Mouse (Mus musculus) splenic B cell, adult 2 months (primary cell): ENCODE data around the gene Nasp.

Experiments
- DNase-seq: peaks from one replicate; pipeline ENCODE4 v3.0.0-alpha.2; 2011; ENCODE audit warnings: low read depth, low spot score
- H3K27me3 ChIP-seq: 2 replicates; pipeline ENCODE4 v1.6.1; 2012; ENCODE audit warnings: mild to moderate bottlenecking, low read length, moderate library complexity, mixed read lengths; ENCODE audit not compliant: control insufficient read depth, poor library complexity, insufficient read depth, severe bottlenecking
- H3K36me3 ChIP-seq: 2 replicates; pipeline ENCODE4 v1.6.1; 2012; ENCODE audit warnings: mild to moderate bottlenecking, low read length, moderate library complexity, mixed read lengths; ENCODE audit not compliant: control insufficient read depth, poor library complexity, insufficient read depth, severe bottlenecking

Gene Nasp

GRCm38 (mm10) chr4:116650924-116651796 is 23.4 kb upstream of the Nasp start, which contains the start of gene Akr1a1:
TSS of gene Akr1a1 (minus strand) at chr4:116651680.
- DNase-seq = peak; percentile 81
- H3K27me3 ChIP-seq = no peaks in the 10 kb centered on the region
- H3K36me3 ChIP-seq = 0 out of 2 replicates have a peak, but pooled peaks cover 2% of the 10 kb centered on the region

DNA sequence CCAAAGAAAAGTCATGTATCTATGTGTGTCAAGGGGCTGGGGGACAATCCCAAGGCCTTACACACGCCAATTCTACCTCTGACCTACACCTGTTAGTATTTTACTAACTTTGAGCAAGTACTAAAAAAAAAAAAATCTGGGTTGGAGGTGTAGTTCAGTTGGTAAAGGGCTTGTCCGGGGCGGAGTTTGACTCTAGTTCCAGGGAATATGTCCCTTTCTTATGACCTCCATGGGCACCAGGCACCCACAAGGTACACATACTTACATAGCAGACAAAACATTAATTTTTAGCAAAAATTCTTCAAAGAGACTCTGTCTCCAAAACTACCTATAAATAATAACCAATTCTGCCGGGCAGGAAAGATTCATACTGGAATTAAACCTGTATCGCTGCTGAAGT is 22.6 kb upstream of the Nasp start:
- no peak for DNase-seq
- Histone ChIP-seq H3K36me3 (0 out of 2 replicates have a peak, but pooled peaks cover 2% of the 10 kb centered on the region), H3K27me3 (no peaks in the 10 kb centered on the region)

DNA sequence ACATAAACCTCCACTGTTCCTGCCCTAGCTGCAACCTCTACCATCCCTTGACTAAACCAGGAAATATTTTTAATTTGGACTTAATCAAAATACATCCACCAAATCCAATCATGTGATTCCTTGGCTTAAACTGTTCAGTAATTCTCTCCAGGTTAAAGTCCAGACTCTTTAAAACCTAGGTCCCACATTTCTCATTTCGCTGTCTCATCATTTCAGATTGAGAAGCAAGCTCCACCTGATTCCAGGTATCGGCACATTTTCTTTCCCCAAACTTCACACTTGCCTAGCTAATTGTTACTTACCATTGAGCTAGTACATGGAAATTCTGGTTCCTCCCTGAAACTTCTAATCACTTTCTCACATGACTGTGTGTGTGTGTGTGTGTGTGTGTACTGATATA is 21.7 kb upstream of the Nasp start:
- H3K27me3 ChIP-seq = no peaks in the 10 kb centered on the region
- H3K36me3 ChIP-seq = 0 out of 2 replicates have a peak, but pooled peaks cover 2% of the 10 kb centered on the region
- DNase-seq = no peak

DNA sequence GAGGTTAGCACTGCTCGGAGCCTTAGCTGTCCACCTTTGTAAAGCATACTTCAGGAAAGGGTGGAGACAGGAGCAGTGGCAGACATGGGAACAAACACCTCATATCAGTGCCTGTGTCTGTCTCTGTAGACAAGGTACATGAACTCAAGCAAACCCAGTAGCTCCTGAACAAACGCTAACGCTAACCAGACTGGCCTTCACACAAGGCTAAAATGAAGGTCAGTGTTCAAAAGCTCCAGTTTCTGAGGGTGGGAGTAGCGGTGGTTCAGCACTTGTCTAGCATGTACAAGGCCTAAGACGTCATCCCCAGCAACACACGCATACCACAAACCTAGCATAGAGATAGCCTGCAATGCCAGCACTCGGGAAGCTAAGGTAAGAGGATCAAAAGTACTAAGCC is 17.9 kb upstream of the Nasp start:
- Histone ChIP-seq H3K36me3 (0 out of 2 replicates have a peak, but pooled peaks cover 4% of the 10 kb centered on the region), H3K27me3 (no peaks in the 10 kb centered on the region)
- no peak for DNase-seq

DNA sequence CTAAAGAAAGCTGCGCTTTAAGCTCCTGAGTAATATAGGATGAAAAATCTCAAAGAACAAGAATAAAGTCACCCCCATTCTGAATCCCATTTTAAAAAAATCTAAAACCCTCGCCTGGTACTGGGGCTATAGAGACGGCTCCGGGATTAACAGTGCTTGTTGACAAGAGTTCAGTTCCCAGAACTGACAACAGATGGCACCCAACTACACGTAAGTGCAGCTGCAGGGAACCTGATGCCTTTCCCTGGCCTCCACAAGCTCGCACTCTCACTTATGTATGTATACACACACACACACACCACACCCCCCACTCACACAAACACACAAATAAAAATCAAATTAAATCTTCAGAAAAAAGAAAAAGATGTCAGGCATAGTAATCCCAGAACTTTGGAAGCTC is 16.6 kb upstream of the Nasp start:
- peak; percentile 66 for DNase-seq
- Histone ChIP-seq H3K27me3 (no peaks in the 10 kb centered on the region), H3K36me3 (peaks cover 7% of the 10 kb centered on the region)

DNA sequence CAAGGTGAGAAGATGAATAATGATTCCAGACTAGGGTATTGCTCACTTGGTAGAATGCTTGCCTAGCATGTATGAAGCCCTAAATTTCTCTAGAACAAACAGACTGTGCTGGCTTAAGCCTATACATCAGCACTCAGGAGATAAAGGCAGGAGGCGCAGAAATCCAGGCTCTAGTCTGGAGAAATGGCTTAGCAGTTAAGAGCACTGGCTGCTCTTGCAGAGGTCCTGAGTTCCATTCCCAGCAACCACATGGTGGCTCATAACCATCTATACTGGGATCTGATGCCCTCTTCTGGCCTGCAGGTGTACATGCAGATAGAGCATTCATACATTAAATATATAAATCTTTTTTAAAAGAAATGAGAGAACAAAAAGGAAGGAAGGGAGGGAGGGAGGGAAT is 14.3 kb upstream of the Nasp start:
- no peak for DNase-seq

DNA sequence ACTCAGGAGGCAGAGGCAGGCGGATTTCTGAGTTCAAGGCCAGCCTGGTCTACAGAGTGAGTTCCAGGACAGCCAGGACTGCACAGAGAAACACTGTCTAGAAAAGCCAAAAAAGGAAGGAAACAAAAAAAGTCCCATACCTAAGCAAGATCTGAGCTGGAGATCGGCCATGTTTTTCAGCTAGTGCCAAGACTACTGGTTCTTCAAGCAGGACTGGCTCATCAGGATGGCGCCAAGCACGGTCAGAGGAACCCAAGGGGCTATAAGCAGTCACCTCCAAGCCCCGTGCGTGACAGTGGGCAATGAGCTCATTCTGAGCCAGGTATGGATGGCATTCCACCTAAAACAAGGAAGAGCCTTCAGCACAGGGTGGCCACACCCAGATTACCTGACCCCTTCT is 11.1 kb upstream of the Nasp start:
- Histone ChIP-seq H3K36me3 (peaks cover 13% of the 10 kb centered on the region), H3K27me3 (no peaks in the 10 kb centered on the region)
- no peak for DNase-seq

More for the DNA sequence above, 14.3 kb upstream of the Nasp start:
- Histone ChIP-seq H3K27me3 (no peaks in the 10 kb centered on the region), H3K36me3 (peaks cover 11% of the 10 kb centered on the region)

DNA sequence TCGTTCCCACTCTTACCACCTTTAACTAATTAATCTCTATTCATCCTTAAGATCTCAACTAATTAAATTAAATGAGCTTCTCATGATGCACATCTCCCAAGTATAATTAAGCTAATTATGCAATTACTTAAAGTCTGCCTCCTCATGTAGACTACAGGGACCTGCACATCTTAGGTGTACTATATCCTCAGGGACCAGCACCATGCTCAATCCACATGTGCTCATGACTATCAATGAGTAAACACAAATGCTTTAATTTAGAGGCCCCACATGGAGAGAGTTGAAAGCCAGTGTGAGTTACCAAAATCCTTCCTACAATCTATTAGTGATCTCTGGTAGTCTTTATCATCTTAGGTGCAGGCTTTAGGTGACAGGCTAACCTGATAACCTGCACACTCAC is 7.5 kb upstream of the Nasp start:
- no peak for DNase-seq
- H3K36me3 ChIP-seq = peaks cover 8% of the 10 kb centered on the region
- H3K27me3 ChIP-seq = no peaks in the 10 kb centered on the region

GRCm38 (mm10) chr4:116627359-116627716 is 403 bp downstream of the Nasp start:
- DNase-seq = peak; percentile 94
- no peaks in the 10 kb centered on the region for H3K27me3 ChIP-seq
- H3K36me3 ChIP-seq = no peaks in the 10 kb centered on the region

DNA sequence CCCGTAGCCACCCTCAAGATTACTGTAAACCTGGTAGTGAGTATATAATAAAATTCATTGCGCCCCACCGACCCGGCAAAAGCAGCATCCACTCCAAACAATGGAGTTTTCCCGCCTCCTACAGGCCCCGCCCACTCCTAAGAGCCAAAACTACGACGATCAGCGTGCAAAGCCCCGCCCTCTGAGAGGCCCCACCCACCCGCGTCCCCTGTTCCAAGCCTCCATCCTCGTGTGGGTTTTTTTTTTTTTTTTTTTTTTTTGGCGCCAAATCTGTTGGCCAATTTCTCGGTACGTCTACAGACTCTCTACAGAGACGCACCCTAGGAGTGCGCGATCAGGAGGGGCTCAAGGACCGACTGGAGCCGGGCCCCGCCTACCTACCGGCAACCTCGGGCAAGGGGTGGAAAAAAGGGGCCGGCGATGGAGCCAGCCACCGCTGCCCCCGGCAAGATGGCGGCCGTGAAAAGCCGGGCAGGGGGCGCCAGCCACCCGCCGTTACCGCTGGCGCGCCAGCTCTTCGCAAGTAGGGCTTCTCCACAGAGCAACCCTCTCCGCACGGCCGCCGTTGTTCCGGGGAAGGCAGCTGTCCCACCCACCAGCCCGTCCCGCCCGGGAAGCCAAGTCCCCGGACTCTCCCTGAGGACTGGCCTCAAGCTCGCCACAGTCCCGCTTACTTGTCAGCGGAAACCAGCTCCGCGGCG is 933 bp downstream of the Nasp start:
- no peaks in the 10 kb centered on the region for H3K27me3 ChIP-seq
- peak; percentile 91 for DNase-seq

DNA sequence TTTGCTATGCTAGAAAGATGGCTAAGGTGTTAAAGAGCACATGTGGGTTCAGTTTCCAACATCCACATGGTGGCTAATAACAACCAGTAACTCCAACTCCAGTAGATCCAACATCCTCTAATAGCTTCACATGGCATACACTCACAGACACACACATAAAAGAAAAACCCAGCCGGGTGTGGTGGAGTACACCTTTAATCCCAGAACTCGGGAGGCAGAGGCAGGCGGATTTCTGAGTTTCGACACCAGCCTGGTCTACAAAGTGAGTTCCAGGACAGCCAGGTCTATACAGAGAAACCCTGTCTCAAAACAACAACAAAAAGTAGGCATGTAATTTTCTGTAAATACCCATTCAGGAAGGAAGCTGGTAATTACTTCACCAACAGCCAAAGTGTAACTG is 2.9 kb downstream of the Nasp start:
- H3K27me3 ChIP-seq = no peaks in the 10 kb centered on the region; the same call in 1 of the 2 replicates
- no peaks in the 10 kb centered on the region for H3K36me3 ChIP-seq
- DNase-seq = no peak

More for the DNA sequence above, 933 bp downstream of the Nasp start:
- no peaks in the 10 kb centered on the region for H3K36me3 ChIP-seq

GRCm38 (mm10) chr4:116615237-116615636 is 12.5 kb downstream of the Nasp start:
- H3K27me3 ChIP-seq = no peaks in the 10 kb centered on the region
- peaks cover 15% of the 10 kb centered on the region; the same call in 1 of the 2 replicates for H3K36me3 ChIP-seq
- no peak for DNase-seq

GRCm38 (mm10) chr4:116612621-116613020 is 15.1 kb downstream of the Nasp start:
- Histone ChIP-seq H3K27me3 (no peaks in the 10 kb centered on the region), H3K36me3 (peaks cover 16% of the 10 kb centered on the region; the same call in 1 of the 2 replicates)
- no peak for DNase-seq

DNA sequence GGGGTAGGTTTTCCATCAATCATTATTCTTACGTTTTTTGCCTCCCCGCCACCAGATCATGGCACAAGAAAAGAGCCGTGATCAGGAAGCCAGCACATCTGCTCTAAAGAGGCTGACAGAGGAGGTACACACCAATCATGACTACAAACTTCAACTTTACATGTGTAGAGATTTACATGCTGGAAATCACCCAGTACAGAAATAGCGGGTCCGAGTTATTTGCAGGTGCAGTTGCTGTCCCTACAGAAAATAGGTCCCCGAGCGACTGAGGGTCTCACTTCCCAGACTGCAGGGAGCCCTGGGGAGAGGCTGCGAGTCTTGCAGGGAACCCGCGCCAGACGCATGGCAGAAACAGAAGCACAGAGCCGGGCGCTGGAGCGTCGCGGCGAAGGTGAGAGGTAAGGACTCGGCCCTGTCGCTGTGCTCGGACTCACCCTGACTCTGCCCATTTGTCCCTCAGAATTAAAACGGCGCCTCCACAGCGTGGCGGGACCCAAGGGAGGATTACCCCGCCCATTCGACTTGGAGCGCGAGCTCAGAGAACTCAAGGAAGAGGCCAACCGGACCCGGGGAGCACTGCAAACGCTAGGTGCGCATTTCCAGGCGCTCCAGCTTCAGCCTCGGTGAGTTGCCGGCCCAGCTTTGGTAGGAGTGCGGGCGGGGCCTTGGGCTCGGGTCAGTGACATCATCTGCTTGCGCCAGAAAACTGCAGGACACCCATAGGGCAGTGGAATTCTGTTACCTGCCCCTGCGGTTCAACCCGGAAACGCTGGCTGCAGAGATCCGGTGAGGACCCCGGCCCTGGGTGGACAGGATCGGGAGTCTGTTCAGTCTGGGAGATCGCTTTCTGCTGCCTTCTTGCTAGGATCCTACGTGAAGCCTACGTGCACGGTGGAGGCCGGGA is 30.5 kb downstream of the Nasp start:
- Histone ChIP-seq H3K36me3 (peaks cover 2% of the 10 kb centered on the region), H3K27me3 (no peaks in the 10 kb centered on the region)
- peak; percentile 84 for DNase-seq
